Mouse (Mus musculus) ES-E14 (cell line): ENCODE results near the gene Htr5b. TPM values are rescaled to one million over a fixed set of nuclear protein-coding genes. Genes with fewer than 3 reads are reported as not detected.

ENCODE experiments used
- DNase-seq: peaks from one replicate; pipeline ENCODE4 v3.0.0-alpha.2; 2013; ENCODE audit warnings: low read depth, low spot score
- H3K27ac ChIP-seq: 2 replicates; pipeline ENCODE4 v1.5.1; 2012; ENCODE audit warnings: low read depth, mild to moderate bottlenecking, low read length, moderate library complexity, mixed read lengths; ENCODE audit not compliant: poor library complexity, insufficient read depth, severe bottlenecking
- H3K36me3 ChIP-seq: 2 replicates; pipeline ENCODE4 v1.6.1; 2012; ENCODE audit warnings: mild to moderate bottlenecking, low read length, moderate library complexity, mixed read lengths; ENCODE audit not compliant: control insufficient read depth, poor library complexity, insufficient read depth, severe bottlenecking
- H3K4me1 ChIP-seq, 2 experiments: fragments of 150-350 bp in 1 of 2; sonication (generic) in 1 of 2; 2 replicates each; pipeline ENCODE4 v1.6.1; 2012; ENCODE audit warnings: low read length in 2 of 2, mild to moderate bottlenecking in 1 of 2, mixed read lengths in 1 of 2; ENCODE audit not compliant: control insufficient read depth in 2 of 2, insufficient read depth in 2 of 2, poor library complexity in 1 of 2
- H3K4me3 ChIP-seq, 2 experiments: fragments of 150-350 bp in 1 of 2; sonication (generic) in 1 of 2; 2 replicates each; pipeline ENCODE4 v1.5.1; 2012; ENCODE audit warnings: low read length in 2 of 2, low read depth in 1 of 2, mild to moderate bottlenecking in 1 of 2, mixed read lengths in 1 of 2; ENCODE audit not compliant: insufficient read depth in 1 of 2, poor library complexity in 1 of 2, severe bottlenecking in 1 of 2
- H3K9ac ChIP-seq: 2 replicates; pipeline ENCODE4 v1.6.1; 2012; ENCODE audit warnings: low read depth, mild to moderate bottlenecking, low read length, mixed read lengths; ENCODE audit not compliant: poor library complexity, insufficient read depth, severe bottlenecking
- H3K9me3 ChIP-seq: fragments of 150-350 bp; sonication (generic); 2 replicates; pipeline ENCODE4 v1.6.1; 2012; ENCODE audit warnings: low read depth, mild to moderate bottlenecking, low read length; ENCODE audit not compliant: control insufficient read depth, insufficient read depth
- CHD2 ChIP-seq: IDR thresholded peaks from 2 replicates; pipeline ENCODE4 v1.6.1; 2014; ENCODE audit warnings: mild to moderate bottlenecking, low read depth, low read length, inconsistent platforms
- HCFC1 ChIP-seq: IDR thresholded peaks from 2 replicates; pipeline ENCODE4 v1.6.1; 2012; ENCODE audit warnings: low read length, inconsistent platforms, borderline replicate concordance; ENCODE audit not compliant: insufficient read depth
- MAFK ChIP-seq: IDR thresholded peaks from 2 replicates; pipeline ENCODE4 v1.6.1; 2014; ENCODE audit warnings: mild to moderate bottlenecking, low read depth, low read length, inconsistent platforms; ENCODE audit not compliant: insufficient read depth
- ZC3H11A ChIP-seq: IDR thresholded peaks from 2 replicates; pipeline ENCODE4 v1.6.1; 2012; ENCODE audit warnings: low read depth, mild to moderate bottlenecking, inconsistent platforms, low read length, borderline replicate concordance
- ZNF384 ChIP-seq: IDR thresholded peaks from 2 replicates; pipeline ENCODE4 v1.6.1; 2012; ENCODE audit warnings: low read depth, low read length, inconsistent platforms
- in situ Hi-C, 2 experiments: fragments of 600-800 bp; cut with MboI; formaldehyde crosslinking; loops; one replicate each; pipeline ENCODE4 v1.15.1; 2025; ENCODE audit warnings: low sequenced_read_pairs in 2 of 2, inconsistent platforms in 1 of 2; ENCODE audit not compliant: unreplicated experiment in 2 of 2
- total RNA-seq: library from RNA; depleted of rRNA; stranded (reverse); fragments of 300-350 nt; gene quantifications from 2 replicates; pipeline ENCODE4 v1.2.3, GENCODE M21; 2012

Gene Htr5b
- total RNA-seq, 1 experiment = 0.98 TPM

- peaks cover 0 to 4% of the 10 kb centered on the region in 2 experiments; a peak in 2 of 4 replicates for H3K4me1 ChIP-seq
- no peak for TF ChIP-seq HCFC1
- no peak for TF ChIP-seq CHD2
- TF ChIP-seq ZNF384 = no peak
- TF ChIP-seq MAFK = no peak
- no peak for TF ChIP-seq ZC3H11A
- peak overlapping the region; percentile 46 to 55 for H3K4me3 ChIP-seq
- H3K36me3 ChIP-seq = no peaks in the 10 kb centered on the region
- no peak overlapping the region for H3K9ac ChIP-seq
- DNase-seq = peak; percentile 11
- H3K27ac ChIP-seq = no peak overlapping the region
- no peaks in the 10 kb centered on the region for H3K9me3 ChIP-seq
- in situ Hi-C loops = no loop called here
These were observed 466 bp downstream of the Htr5b start for GRCm38 (mm10) chr1:121527600-121528398.

- peak overlapping the region; percentile 46 to 55; a peak in 3 of 4 replicates for H3K4me3 ChIP-seq
- in situ Hi-C loops = no loop called here
- TF ChIP-seq ZC3H11A (no peak), HCFC1 (no peak), CHD2 (no peak), MAFK (no peak), ZNF384 (no peak)
- H3K27ac ChIP-seq = no peak overlapping the region
- DNase-seq = no peak
- no peaks in the 10 kb centered on the region for H3K9me3 ChIP-seq
- no peak overlapping the region for H3K9ac ChIP-seq
- peaks cover 0 to 4% of the 10 kb centered on the region in 2 experiments; a peak in 2 of 4 replicates for H3K4me1 ChIP-seq
- no peaks in the 10 kb centered on the region for H3K36me3 ChIP-seq
These were observed 1.2 kb downstream of the Htr5b start for GRCm38 (mm10) chr1:121527061-121527460.

GRCm38 (mm10) chr1:121518609-121519008 lies 9.7 kb downstream of the Htr5b start:
- Histone ChIP-seq H3K9ac (no peak overlapping the region), H3K4me1 (no peaks in the 10 kb centered on the region), H3K36me3 (no peaks in the 10 kb centered on the region), H3K9me3 (no peaks in the 10 kb centered on the region), H3K4me3 (no peak overlapping the region), H3K27ac (no peak overlapping the region)
- DNase-seq = no peak
- in situ Hi-C loops = no loop called here
- no peak for TF ChIP-seq MAFK
- TF ChIP-seq ZNF384 = no peak

- in situ Hi-C loops = no loop called here
- no peaks in the 10 kb centered on the region for H3K9me3 ChIP-seq
- no peak for DNase-seq
These were observed 16.3 kb downstream of the Htr5b start for GRCm38 (mm10) chr1:121511966-121512365.

More at GRCm38 (mm10) chr1:121511966-121512365, 16.3 kb downstream of the Htr5b start:
- no peak overlapping the region for H3K27ac ChIP-seq
- no peaks in the 10 kb centered on the region for H3K4me1 ChIP-seq
- no peak overlapping the region for H3K4me3 ChIP-seq
- TF ChIP-seq MAFK = no peak
- no peak for TF ChIP-seq ZNF384
- no peak for TF ChIP-seq CHD2
- TF ChIP-seq ZC3H11A = no peak
- TF ChIP-seq HCFC1 = no peak
- H3K9ac ChIP-seq = no peak overlapping the region
- H3K36me3 ChIP-seq = no peaks in the 10 kb centered on the region
